ENCODE assay signal across 8 mouse cellular contexts in genomic region chr2:127269491-127270299, GRCm38 (mm10). TPM values are rescaled to one million over a fixed set of nuclear protein-coding genes. Genes with fewer than 3 reads are reported as not detected.
DNase-seq lines count a peak whose midpoint lies in the region; ATAC-seq and TF ChIP-seq lines count a peak whose summit lies in the region.

Gene Stard7 (plus strand): TSS chr2:127270218.

- TF ChIP-seq CTCF in G1E (IDR thresholded peaks at IDR 0.05; ENCODE audit: low read depth, low read length): no peak
- peak; percentile 54 for TF ChIP-seq CTCF in layer of hippocampus, adult 2 months (conservative IDR thresholded peaks at IDR 0.05)
- peak; percentile 47 for TF ChIP-seq CTCF in lung, embryonic 14.5 days (IDR thresholded peaks at IDR 0.05; ENCODE audit: low read depth)
- no peak for TF ChIP-seq CTCF in olfactory bulb, adult 2 months (IDR thresholded peaks at IDR 0.05; ENCODE audit: insufficient read depth, low read depth, low read length)
- peak; percentile 37; the same call in 1 of the 2 replicates for TF ChIP-seq CTCF in thymus, adult 2 months (IDR thresholded peaks at IDR 0.05; ENCODE audit: borderline replicate concordance, control insufficient read depth, extremely low read depth, insufficient read depth, low read length, poor library complexity)

- peaks cover 33% of the 10 kb centered on the region for H3K4me1 ChIP-seq in G1E (ENCODE audit: insufficient read depth, low read depth, low read length)
- peaks cover 14% of the 10 kb centered on the region for H3K4me1 ChIP-seq in forebrain, embryonic 16.5 days (replicated peaks; ENCODE audit: control insufficient read depth, insufficient read depth, low read length)
- no peaks in the 10 kb centered on the region for H3K4me1 ChIP-seq in lung, embryonic 14.5 days (ENCODE audit: insufficient read depth)
- H3K4me1 ChIP-seq in olfactory bulb, adult 2 months (ENCODE audit: control insufficient read depth, insufficient read depth, low read length): peaks cover 9% of the 10 kb centered on the region; the same call in 1 of the 2 replicates
- peaks cover 3% of the 10 kb centered on the region for H3K4me1 ChIP-seq in thymus, adult 2 months (replicated peaks; ENCODE audit: control insufficient read depth, insufficient read depth, low read length)

- H3K9ac ChIP-seq in forebrain, embryonic 16.5 days (replicated peaks; ENCODE audit: low read depth, low read length): peak within 1 kb of the TSS; percentile 87
- H3K9ac ChIP-seq in lung, embryonic 14.5 days: peak within 1 kb of the TSS; percentile 90

- H3K36me3 ChIP-seq in G1E (replicated peaks): peaks cover 26% of the 10 kb centered on the region
- no peaks in the 10 kb centered on the region for H3K36me3 ChIP-seq in forebrain, embryonic 16.5 days (ENCODE audit: control insufficient read depth, insufficient read depth)
- H3K36me3 ChIP-seq in lung, embryonic 14.5 days (ENCODE audit: insufficient read depth): 0 out of 2 replicates have a peak, but pooled peaks cover 7% of the 10 kb centered on the region
- no peaks in the 10 kb centered on the region for H3K36me3 ChIP-seq in thymus, adult 2 months (ENCODE audit: control insufficient read depth, insufficient read depth, low read length)

- peak within 1 kb of the TSS; percentile 62 for H3K4me2 ChIP-seq in forebrain, embryonic 16.5 days (ENCODE audit: low read length)
- H3K4me2 ChIP-seq in lung, embryonic 14.5 days: peak within 1 kb of the TSS; percentile 71

- H3K27ac ChIP-seq in forebrain, embryonic 16.5 days (ENCODE audit: low read length): peak within 1 kb of the TSS; percentile 93
- peak within 1 kb of the TSS; percentile 93 for H3K27ac ChIP-seq in layer of hippocampus, adult 2 months
- peak within 1 kb of the TSS; percentile 96 for H3K27ac ChIP-seq in lung, embryonic 14.5 days (ENCODE audit: low read depth)
- H3K27ac ChIP-seq in olfactory bulb, adult 2 months (ENCODE audit: insufficient read depth, low read depth, low read length): peak within 1 kb of the TSS; percentile 80
- no peak within 1 kb of the TSS for H3K27ac ChIP-seq in thymus, adult 2 months (ENCODE audit: control insufficient read depth, insufficient read depth, low read length)

- intact Hi-C loops in heart, postnatal 36 days (cut with DNase I): loop anchor here (2.0 kb wide), 1 partner anchor 21 kb away; no protein-coding TSS in a partner anchor

- H3K4me3 ChIP-seq in G1E (ENCODE audit: low read depth, low read length): peak within 1 kb of the TSS; percentile 83
- H3K4me3 ChIP-seq in forebrain, embryonic 16.5 days (replicated peaks; ENCODE audit: low read length): peak within 1 kb of the TSS; percentile 99
- H3K4me3 ChIP-seq in layer of hippocampus, adult 2 months: peak within 1 kb of the TSS; percentile 96
- H3K4me3 ChIP-seq in lung, embryonic 14.5 days (ENCODE audit: low read depth, low read length): peak within 1 kb of the TSS; percentile 98
- H3K4me3 ChIP-seq in olfactory bulb, adult 2 months (ENCODE audit: insufficient read depth, low read depth, low read length): peak within 1 kb of the TSS; percentile 87
- peak within 1 kb of the TSS; percentile 74 for H3K4me3 ChIP-seq in thymus, adult 2 months (ENCODE audit: control insufficient read depth, insufficient read depth, low read length)

- TF ChIP-seq POLR2A in olfactory bulb, adult 2 months (IDR thresholded peaks at IDR 0.05; ENCODE audit: insufficient read depth, low read depth, low read length): peak; percentile 44; the same call in 1 of the 2 replicates
- 0 out of 2 replicates have a peak, but pooled peaks have one; percentile 53 for TF ChIP-seq POLR2A in thymus, adult 2 months (IDR thresholded peaks at IDR 0.05; ENCODE audit: control insufficient read depth, extremely low read depth, insufficient read depth, low read length, poor library complexity)

- H3K27me3 ChIP-seq in G1E (ENCODE audit: insufficient read depth, low read length): no peaks in the 10 kb centered on the region
- H3K27me3 ChIP-seq in forebrain, embryonic 16.5 days (replicated peaks; ENCODE audit: control insufficient read depth, insufficient read depth, low read length): no peaks in the 10 kb centered on the region
- H3K27me3 ChIP-seq in lung, embryonic 14.5 days (ENCODE audit: insufficient read depth, low read length): no peaks in the 10 kb centered on the region
- H3K27me3 ChIP-seq in thymus, adult 2 months (ENCODE audit: control insufficient read depth, insufficient read depth, low read length): no peaks in the 10 kb centered on the region

- peak; percentile 97 for DNase-seq in G1E (ENCODE audit: low spot score)
- peak; percentile 95 to 98 for DNase-seq in cerebellum, adult 18-20 months
- DNase-seq in heart, postnatal 36 days: peak; percentile 93 to 94
- DNase-seq in layer of hippocampus, adult 2 months (ENCODE audit: low spot score in 2 of 2): peak; percentile 93 to 97
- DNase-seq in lung, embryonic 14.5 days: peak; percentile 98
- peak; percentile 96 for DNase-seq in thymus, adult 2 months

- no peaks in the 10 kb centered on the region for H3K9me3 ChIP-seq in G1E (replicated peaks)
- no peaks in the 10 kb centered on the region for H3K9me3 ChIP-seq in forebrain, embryonic 16.5 days (ENCODE audit: control insufficient read depth, low read length)
- no peaks in the 10 kb centered on the region for H3K9me3 ChIP-seq in lung, embryonic 14.5 days (ENCODE audit: low read depth, low read length)

- ATAC-seq in G1E (ENCODE audit: extremely low read depth, insufficient number of reproducible peaks, low FRiP score, poor library complexity, severe bottlenecking): peak; percentile 94
- ATAC-seq in forebrain, embryonic 16.5 days: peak; percentile 99
- peak; percentile 99 for ATAC-seq in lung, embryonic 14.5 days (ENCODE audit: insufficient read depth)

- under 1% methylated on average over 49 of the region's 49 CpGs for WGBS in forebrain, embryonic 16.5 days
- WGBS in lung, embryonic 14.5 days: 1% methylated on average over 49 of the region's 49 CpGs
- under 1% methylated on average over 49 of the region's 49 CpGs for WGBS in olfactory bulb, adult 2 months
- WGBS in thymus, adult 2 months: under 1% methylated on average over 49 of the region's 49 CpGs

RNA-seq across cellular contexts. Expression of gene Stard7, which starts in this region (rescaled TPM):
- total RNA-seq in G1E (2014; fragmentation: Nextera tagmentation) (73.9 and 81.6 TPM in 2 replicates), G1E (2017) (242 and 250 TPM in 2 replicates)
- 46.5 and 50.4 TPM in 2 replicates for polyA plus RNA-seq in G1E (2012)
- 98.3 and 106 TPM in 2 replicates for polyA plus RNA-seq in forebrain, embryonic 16.5 days (2015; fragmentation: Nextera tagmentation; extraction: Ambion mirVana)
- total RNA-seq in heart, postnatal 36 days (2021): 100 to 1,000 TPM; 157 to 170 TPM
- total RNA-seq in layer of hippocampus, adult 2 months (2021): 100 to 1,000 TPM; 112 to 117 TPM
- polyA plus RNA-seq in lung, embryonic 14.5 days (2014; fragmentation: Nextera tagmentation; extraction: Ambion mirVana): 86.6 and 88.7 TPM in 2 replicates
- 1,047 TPM in 1 of 2 replicates, not detected in the other for polyA plus RNA-seq in olfactory bulb, adult 2 months (2012; ENCODE audit: insufficient read depth, insufficient read length, low replicate concordance, missing spikeins)
- polyA plus RNA-seq in thymus, adult 2 months (2012; rRNA removed): 55.8 and 81.8 TPM in 2 replicates

Comparison
In these comparisons a context has a peak if more than half of its experiments do, and no peak if none do; other contexts are left out.
1. CTCF ChIP-seq: peak in layer of hippocampus, adult 2 months (single experiment), lung, embryonic 14.5 days (single experiment) and thymus, adult 2 months (single experiment); none in G1E (single experiment) and olfactory bulb, adult 2 months (single experiment).
2. Peak in every context shown above with its lines, with median percentiles within 50 percentile points of each other: ATAC-seq, DNase-seq and H3K4me3 ChIP-seq.